Mouse (Mus musculus) brain, embryonic 14.5 days (tissue): ENCODE measurements around the gene Nrbp1.

Source experiments
- CTCF ChIP-seq: fragments of 200-500 bp; IDR thresholded peaks from 2 replicates; pipeline ENCODE4 v1.5.1; 2012; ENCODE audit warnings: inconsistent platforms, mild to moderate bottlenecking, moderate library complexity, borderline replicate concordance; ENCODE audit not compliant: insufficient read depth, insufficient read length; ENCODE audit errors: extremely low read depth
- POLR2A ChIP-seq: fragments of 200-500 bp; IDR thresholded peaks from 2 replicates; pipeline ENCODE4 v1.6.1; 2012; ENCODE audit warnings: mild to moderate bottlenecking, inconsistent platforms, borderline replicate concordance; ENCODE audit not compliant: poor library complexity, insufficient read depth, insufficient read length, severe bottlenecking; ENCODE audit errors: extremely low read depth

GRCm38 (mm10) chr5:31289626-31290230 lies 49.1 kb downstream of the Nrbp1 start:
- TF ChIP-seq CTCF (no peak), POLR2A (no peak)
